Comparison of ENCODE assay signal across 7 mouse cellular contexts in genomic region chr11:57787913-57788312, GRCm38 (mm10). TPM values are rescaled to one million over a fixed set of nuclear protein-coding genes. Genes with fewer than 3 reads are reported as not detected.
DNase-seq lines count a peak whose midpoint lies in the region; ATAC-seq and TF ChIP-seq lines count a peak whose summit lies in the region.

No protein-coding gene starts in this region.

- TF ChIP-seq POLR2A in liver, adult 2 months (IDR thresholded peaks at IDR 0.05; ENCODE audit: extremely low read depth, insufficient read depth, low read length): no peak
- no peak for TF ChIP-seq POLR2A in small intestine, adult 2 months (IDR thresholded peaks at IDR 0.05; ENCODE audit: low read depth, low read length)

- no peaks in the 10 kb centered on the region for H3K27me3 ChIP-seq in liver, adult 2 months (ENCODE audit: control insufficient read depth, insufficient read depth, low read length)
- H3K27me3 ChIP-seq in liver, embryonic 11.5 days (replicated peaks; ENCODE audit: control insufficient read depth, insufficient read depth, low read length): no peaks in the 10 kb centered on the region
- no peaks in the 10 kb centered on the region for H3K27me3 ChIP-seq in small intestine, adult 2 months (ENCODE audit: control insufficient read depth, insufficient read depth, low read length)

- no peak overlapping the region for H3K27ac ChIP-seq in liver, adult 2 months (replicated peaks; ENCODE audit: insufficient read depth, low read depth, low read length)
- H3K27ac ChIP-seq in liver, embryonic 11.5 days (ENCODE audit: low read depth, low read length): no peak overlapping the region
- no peak overlapping the region for H3K27ac ChIP-seq in small intestine, adult 2 months (ENCODE audit: insufficient read depth, low read depth, low read length)

- no peaks in the 10 kb centered on the region for H3K4me1 ChIP-seq in liver, adult 2 months (ENCODE audit: control insufficient read depth, insufficient read depth, low read length)
- H3K4me1 ChIP-seq in liver, embryonic 11.5 days (replicated peaks; ENCODE audit: control insufficient read depth, insufficient read depth, low read length): no peaks in the 10 kb centered on the region
- no peaks in the 10 kb centered on the region for H3K4me1 ChIP-seq in small intestine, adult 2 months (ENCODE audit: control insufficient read depth, insufficient read depth, insufficient read length, low read length)

- H3K4me3 ChIP-seq in liver, adult 2 months (ENCODE audit: insufficient read depth, low read depth, low read length): no peak overlapping the region
- no peak overlapping the region for H3K4me3 ChIP-seq in liver, embryonic 11.5 days (ENCODE audit: low read depth, low read length)
- no peak overlapping the region for H3K4me3 ChIP-seq in small intestine, adult 2 months (ENCODE audit: low read depth, low read length)

- intact Hi-C loops in left cerebral cortex, postnatal 4 days (cut with DNase I): no loop called here

- H3K79me2 ChIP-seq in liver, adult 2 months (ENCODE audit: control insufficient read depth, insufficient read depth, low read length): no peaks in the 10 kb centered on the region

- no peak overlapping the region for H3K9ac ChIP-seq in liver, adult 2 months (ENCODE audit: low read depth, low read length)
- H3K9ac ChIP-seq in liver, embryonic 11.5 days (ENCODE audit: low read depth, low read length): no peak overlapping the region

- no peaks in the 10 kb centered on the region for H3K36me3 ChIP-seq in liver, adult 2 months (ENCODE audit: control insufficient read depth, insufficient read depth, low read length)
- H3K36me3 ChIP-seq in liver, embryonic 11.5 days (ENCODE audit: control insufficient read depth, insufficient read depth, low read length): no peaks in the 10 kb centered on the region
- peaks cover 18% of the 10 kb centered on the region for H3K36me3 ChIP-seq in small intestine, adult 2 months (ENCODE audit: control insufficient read depth, insufficient read depth, low read length)

- 19% methylated on average over 3 of the region's 3 CpGs for WGBS in liver, adult 2 months
- WGBS in liver, embryonic 11.5 days: 28% methylated on average over 3 of the region's 3 CpGs
- WGBS in small intestine, adult 2 months: 24% methylated on average over 3 of the region's 3 CpGs

- DNase-seq in liver, adult 2 months (ENCODE audit: extremely low read depth, low read depth, low spot score): peak; percentile 56
- DNase-seq in liver, embryonic 11.5 days (ENCODE audit: low spot score): no peak
- peak; percentile 66 for DNase-seq in T-cell, adult 2 months (ENCODE audit: low spot score)
- peak; percentile 60 for DNase-seq in c-Kit-positive CD71-positive TER-119-positive erythroid progenitor cells, embryonic 14.5 days (ENCODE audit: low spot score)
- peak; percentile 46 for DNase-seq in kidney, postnatal 10 days
- DNase-seq in left cerebral cortex, postnatal 4 days: no peak

- peak; percentile 73 for TF ChIP-seq CTCF in liver, adult 2 months (IDR thresholded peaks at IDR 0.05; ENCODE audit: low read depth, low read length)
- TF ChIP-seq CTCF in small intestine, adult 2 months (IDR thresholded peaks at IDR 0.05; ENCODE audit: extremely low read depth, insufficient read length, insufficient replicate concordance, low read depth, low read length): peak; percentile 61; the same call in 1 of the 2 replicates

- no peak overlapping the region for H3K4me2 ChIP-seq in liver, embryonic 11.5 days

- no peak for ATAC-seq in liver, embryonic 11.5 days (replicated peaks; ENCODE audit: low FRiP score)

- no peaks in the 10 kb centered on the region for H3K9me3 ChIP-seq in liver, embryonic 11.5 days (ENCODE audit: control insufficient read depth, low read length)

RNA-seq across cellular contexts. Expression of gene Sap30l, which starts 13.5 kb away (rescaled TPM):
- 22.4 and 24.3 TPM in 2 replicates for total RNA-seq in liver, adult 2 months (2014; rRNA removed)
- polyA plus RNA-seq in liver, adult 2 months (2012; rRNA removed): 24.5 and 30.1 TPM in 2 replicates
- polyA plus RNA-seq in liver, embryonic 11.5 days (2014; fragmentation: Nextera tagmentation; extraction: Ambion mirVana): 7.5 and 7.8 TPM in 2 replicates
- polyA plus RNA-seq in small intestine, adult 2 months (2012; rRNA removed): 34.1 and 107 TPM in 2 replicates
- 10 to 100 TPM; 32.0 to 35.3 TPM for total RNA-seq in left cerebral cortex, postnatal 4 days (2021)

RNA-seq across cellular contexts. Expression of gene Hand1, which starts 44.7 kb away (rescaled TPM):
- not detected in 2 replicates for total RNA-seq in liver, adult 2 months (2014; rRNA removed)
- not detected in 2 replicates for polyA plus RNA-seq in liver, adult 2 months (2012; rRNA removed)
- polyA plus RNA-seq in liver, embryonic 11.5 days (2014; fragmentation: Nextera tagmentation; extraction: Ambion mirVana): 9.1 and 11.0 TPM in 2 replicates
- polyA plus RNA-seq in small intestine, adult 2 months (2012; rRNA removed): 4.6 and 10.1 TPM in 2 replicates
- not detected for total RNA-seq in left cerebral cortex, postnatal 4 days (2021)

Comparison
In these comparisons a context has a peak if more than half of its experiments do, and no peak if none do; other contexts are left out.
1. DNase-seq: peak in liver, adult 2 months (single experiment), T-cell, adult 2 months (single experiment), c-Kit-positive CD71-positive TER-119-positive erythroid progenitor cells, embryonic 14.5 days (single experiment) and kidney, postnatal 10 days (single experiment); none in liver, embryonic 11.5 days (single experiment) and left cerebral cortex, postnatal 4 days (single experiment).